Mouse (Mus musculus): ENCODE measurements around the gene Gm9964.

DNA sequence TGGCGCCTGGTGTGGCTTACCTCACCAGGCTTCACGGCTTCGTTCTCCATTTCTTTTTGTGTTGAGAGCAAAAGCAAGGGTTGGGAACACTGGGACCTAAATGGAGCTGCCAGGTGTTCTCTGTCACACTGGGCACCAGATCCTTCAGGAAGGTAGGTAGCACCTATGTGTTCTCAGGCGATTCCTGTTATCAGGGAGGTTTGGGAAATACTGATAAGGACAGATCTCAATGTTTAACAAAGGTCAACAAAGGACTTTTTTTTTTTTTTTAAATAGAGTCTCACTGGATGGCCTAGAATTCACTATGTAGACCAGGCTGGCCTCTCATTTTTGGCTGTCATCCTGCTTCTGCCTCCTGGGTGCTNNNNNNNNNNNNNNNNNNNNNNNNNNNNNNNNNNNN, 22.9 kb downstream of the Gm9964 start:
- no peak for TF ChIP-seq CTCF (IDR thresholded peaks at IDR 0.05; ENCODE audit: borderline replicate concordance, extremely low read depth, insufficient read depth, insufficient read length)
- TF ChIP-seq POLR2A (IDR thresholded peaks at IDR 0.05; ENCODE audit: borderline replicate concordance, extremely low read depth, insufficient read depth, insufficient read length, poor library complexity, severe bottlenecking), result no peak

All from brain, embryonic 14.5 days (tissue).